Mouse (Mus musculus): Measurements from ENCODE around the gene Cabp1.

DNA sequence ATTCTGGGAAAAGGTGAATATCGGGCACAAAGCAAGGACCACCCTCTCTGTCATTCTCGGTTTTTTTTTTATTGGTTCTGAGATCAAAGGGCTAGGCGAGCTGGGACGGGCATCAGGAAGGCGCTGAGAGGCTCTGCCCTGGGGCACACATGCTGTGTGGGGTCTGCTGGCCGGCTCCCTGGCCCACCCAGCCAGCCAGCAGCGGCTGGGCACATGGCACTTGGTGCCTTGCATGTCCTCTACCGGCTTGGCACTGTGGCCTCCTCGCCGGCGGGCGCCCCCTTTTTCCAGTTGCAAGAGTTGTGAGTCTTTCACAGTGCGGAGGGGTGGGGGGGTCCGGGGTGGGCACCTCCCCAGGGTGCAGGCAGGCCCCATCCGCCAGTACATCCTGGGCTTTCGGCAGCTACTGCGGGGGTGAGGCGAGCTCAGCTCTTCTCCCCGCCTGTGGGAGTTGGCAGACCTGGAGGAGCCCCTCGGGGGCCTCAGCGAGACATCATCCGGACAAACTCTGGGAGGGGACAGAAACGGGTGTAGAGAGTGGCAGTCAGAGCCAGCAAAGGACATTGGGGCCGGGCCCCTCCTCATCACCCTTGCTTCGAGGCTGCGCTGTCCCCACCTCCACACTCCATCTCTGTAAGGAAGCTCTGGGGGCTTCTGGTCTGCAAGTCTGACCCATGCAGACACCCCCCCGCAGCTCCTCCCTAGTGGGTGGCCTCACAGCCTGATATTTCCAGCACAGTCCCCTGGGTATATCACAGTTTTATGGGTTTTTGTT lies 25.4 kb downstream of the Cabp1 start:
- TF ChIP-seq CTCF (IDR thresholded peaks at IDR 0.05; ENCODE audit: extremely low read depth, insufficient read depth, low read length) (no peak), POLR2A (IDR thresholded peaks at IDR 0.05; ENCODE audit: extremely low read depth, insufficient read depth, low read length) (no peak)
